Mouse (Mus musculus) cerebellum, postnatal 14 days (tissue): ENCODE data around the gene Tshr.
A peak's percentile ranks its signal among the peaks of the same experiment; 100 is the strongest.
"Not testable (repeated sequence)": the region's sequence is repeated elsewhere in the genome, so short reads cannot be mapped to it uniquely, and the experiment has no call there.

Source experiments
- DNase-seq, 2 experiments: peaks; one replicate each; pipeline ENCODE4 v3.0.0; 2021; ENCODE audit warnings: mixed read lengths in 2 of 2

Tshr gene

GRCm38 (mm10) chr12:91500475-91500874 lies 116.1 kb downstream of the Tshr start:
- DNase-seq = no peak

- DNase-seq = no peak
Measured at GRCm38 (mm10) chr12:91511766-91512165, 127.4 kb downstream of the Tshr start.

GRCm38 (mm10) chr12:91513980-91514379 lies 129.6 kb downstream of the Tshr start:
- DNase-seq = no peak

DNA sequence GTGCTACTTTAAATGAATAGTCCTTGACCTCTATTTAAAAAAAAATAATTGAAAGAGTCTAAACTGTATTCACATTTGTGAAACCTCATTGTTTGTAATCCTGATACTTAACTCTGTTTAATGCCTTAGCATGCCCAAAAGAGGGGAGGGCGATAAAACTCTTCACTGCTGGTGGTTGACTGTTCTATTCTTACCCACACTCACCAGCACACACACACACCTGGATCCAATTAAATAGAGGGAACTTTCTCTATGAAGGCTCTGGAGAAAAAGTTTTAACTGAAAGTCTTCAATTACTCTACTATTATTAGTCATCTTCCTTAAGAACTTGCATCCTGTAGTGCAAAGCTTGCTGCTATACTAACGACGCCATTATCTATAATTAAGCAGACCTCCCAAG lies 133.4 kb downstream of the Tshr start:
- no peak for DNase-seq

GRCm38 (mm10) chr12:91523626-91524025 lies 139.3 kb downstream of the Tshr start:
- no peak for DNase-seq

GRCm38 (mm10) chr12:91534514-91534913 lies 150.2 kb downstream of the Tshr start:
- DNase-seq = no peak

DNA sequence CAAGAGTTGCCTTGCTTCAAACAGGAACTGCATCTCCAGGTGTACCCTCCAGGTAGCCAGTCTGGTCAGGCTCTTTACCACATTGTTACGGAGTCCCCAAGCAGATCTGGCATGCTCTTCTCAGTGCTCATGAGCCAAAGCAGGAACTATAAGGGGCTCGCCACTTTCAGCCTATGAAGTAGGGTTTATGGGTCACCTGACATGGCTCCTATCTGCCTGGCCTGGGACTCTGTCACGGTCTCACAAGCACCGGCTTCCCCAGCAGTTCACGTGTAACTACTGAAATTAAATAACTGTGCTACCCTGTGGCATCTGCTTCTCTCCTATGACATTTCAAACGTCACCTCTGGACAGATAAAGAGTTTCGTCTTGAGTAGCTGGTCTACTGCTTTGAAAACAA lies 155.8 kb downstream of the Tshr start:
- no peak for DNase-seq

GRCm38 (mm10) chr12:91549471-91549870 lies 165.1 kb downstream of the Tshr start:
- DNase-seq = no peak

DNA sequence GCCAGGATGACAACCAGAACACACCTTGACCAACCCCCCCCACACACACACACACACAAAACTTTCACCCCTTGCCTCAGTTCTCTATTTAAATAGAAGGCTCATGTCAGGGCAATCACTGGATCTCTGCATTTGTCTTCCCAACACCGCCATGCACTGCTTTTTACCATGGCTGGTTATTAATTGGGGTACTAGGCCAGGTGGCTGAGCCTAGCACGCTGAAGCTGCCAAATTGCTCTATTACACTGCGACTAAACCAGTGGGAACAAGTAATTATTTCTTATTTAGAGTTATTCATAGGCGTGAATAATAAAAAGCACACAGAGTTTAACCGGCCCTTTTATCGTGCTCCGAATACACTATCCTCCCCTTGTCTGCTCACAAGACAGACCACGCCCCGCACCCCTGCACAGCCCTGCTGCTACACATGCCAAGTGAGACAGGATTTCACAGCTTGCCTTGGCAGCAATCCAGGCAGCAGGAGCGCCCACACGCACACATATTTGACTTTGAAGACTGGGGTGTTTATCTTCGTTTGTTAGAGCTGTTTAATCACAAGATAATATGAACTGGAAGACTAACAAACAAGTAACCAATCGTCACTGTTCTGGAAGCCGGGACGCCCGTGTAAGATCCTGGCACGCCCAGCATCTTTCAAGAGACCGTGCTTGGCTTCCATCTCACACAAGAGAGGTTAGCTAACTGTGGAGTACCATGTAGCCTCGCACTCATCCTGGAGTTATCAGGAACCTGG lies 167.6 kb downstream of the Tshr start:
- DNase-seq = peak; percentile 86 to 87

DNA sequence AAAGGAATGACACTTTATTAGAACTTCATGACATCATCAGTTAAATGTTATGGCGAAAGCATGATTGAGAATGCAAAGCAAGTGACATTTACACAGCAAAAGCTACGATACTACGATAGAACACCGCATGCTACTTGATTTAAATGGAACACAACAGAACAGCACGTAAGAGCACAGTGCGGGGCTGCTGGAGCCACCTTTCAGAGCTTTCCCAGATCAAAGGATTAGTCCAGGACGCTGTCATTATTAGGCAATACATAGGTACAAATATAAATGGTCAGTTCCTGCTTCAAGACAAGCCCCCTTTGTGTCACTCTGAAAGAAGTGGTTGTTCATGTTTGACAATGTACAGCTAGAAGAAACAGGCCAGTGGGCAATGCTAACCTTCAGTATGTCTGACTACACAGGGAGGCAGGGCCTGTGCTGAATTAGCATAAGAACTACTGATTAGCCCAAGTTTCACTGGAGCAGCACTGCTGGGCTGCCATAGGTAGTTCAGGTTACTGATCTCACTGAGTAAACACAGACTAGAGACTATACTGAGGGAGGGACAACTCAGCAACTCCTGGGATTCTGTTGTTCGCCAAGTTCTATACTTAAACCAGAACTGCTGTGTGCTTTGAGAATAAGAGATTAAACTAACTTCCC lies 173.1 kb downstream of the Tshr start:
- DNase-seq = not testable (repeated sequence)

DNA sequence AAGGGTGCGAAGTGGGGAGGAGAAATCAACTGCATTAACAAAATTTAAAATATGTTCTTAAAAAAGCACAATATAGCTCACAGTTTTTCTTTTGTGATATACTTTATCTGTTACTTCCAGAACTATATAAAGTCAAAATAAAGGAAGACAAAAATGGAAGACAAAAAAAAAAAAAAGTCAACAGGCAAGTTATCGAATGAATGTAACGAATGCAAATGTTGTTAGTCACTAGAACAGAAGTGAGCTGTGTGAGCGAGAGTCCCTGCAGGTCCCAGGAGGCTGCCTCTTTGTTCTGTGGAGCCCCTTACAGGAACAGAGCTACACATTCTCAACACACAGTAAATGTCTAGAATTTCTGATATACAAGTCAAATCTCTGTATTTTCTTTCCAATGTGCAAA lies 173.8 kb downstream of the Tshr start:
- not testable (repeated sequence) for DNase-seq

DNA sequence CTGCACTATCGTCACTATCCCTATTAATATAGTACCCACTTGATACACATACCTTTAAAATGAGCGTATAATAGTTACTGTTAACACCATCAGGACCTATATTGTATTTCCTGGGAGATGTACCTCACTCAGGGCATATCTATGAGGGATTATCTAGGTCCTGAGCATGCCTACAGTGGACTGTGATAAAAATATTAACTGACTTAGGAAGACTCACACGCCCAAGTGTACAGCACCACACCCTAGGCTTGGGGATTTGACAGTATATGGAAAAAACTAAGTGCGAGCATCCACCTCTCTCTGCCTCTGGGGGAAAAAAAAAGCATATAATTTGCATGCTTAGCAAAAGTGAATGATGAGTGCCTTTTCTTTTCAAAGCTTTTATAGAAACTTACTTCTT lies 182.8 kb downstream of the Tshr start:
- no peak for DNase-seq

- no peak for DNase-seq
Measured at GRCm38 (mm10) chr12:91569255-91569654, 184.9 kb downstream of the Tshr start.

DNA sequence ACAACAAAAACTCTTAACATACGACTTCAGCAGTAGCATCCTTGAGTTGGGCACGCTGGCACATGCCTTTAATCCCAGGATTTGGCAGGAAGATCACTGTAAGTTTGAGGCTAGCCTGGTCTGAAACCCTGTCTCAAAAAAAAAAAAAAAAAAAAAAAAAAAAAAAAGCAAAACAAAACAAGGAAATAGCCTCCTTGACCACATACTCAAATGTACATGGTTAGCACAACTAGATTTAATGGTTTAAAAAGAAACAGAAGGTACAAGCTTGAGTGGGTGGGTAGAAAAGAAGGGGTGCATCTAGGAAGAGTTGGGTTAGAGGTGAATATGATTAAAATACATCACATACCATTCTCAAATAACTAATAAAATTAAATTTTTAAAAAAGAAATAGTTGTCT lies 187.3 kb downstream of the Tshr start:
- no peak for DNase-seq

GRCm38 (mm10) chr12:91579665-91580064 lies 195.3 kb downstream of the Tshr start:
- no peak for DNase-seq

DNA sequence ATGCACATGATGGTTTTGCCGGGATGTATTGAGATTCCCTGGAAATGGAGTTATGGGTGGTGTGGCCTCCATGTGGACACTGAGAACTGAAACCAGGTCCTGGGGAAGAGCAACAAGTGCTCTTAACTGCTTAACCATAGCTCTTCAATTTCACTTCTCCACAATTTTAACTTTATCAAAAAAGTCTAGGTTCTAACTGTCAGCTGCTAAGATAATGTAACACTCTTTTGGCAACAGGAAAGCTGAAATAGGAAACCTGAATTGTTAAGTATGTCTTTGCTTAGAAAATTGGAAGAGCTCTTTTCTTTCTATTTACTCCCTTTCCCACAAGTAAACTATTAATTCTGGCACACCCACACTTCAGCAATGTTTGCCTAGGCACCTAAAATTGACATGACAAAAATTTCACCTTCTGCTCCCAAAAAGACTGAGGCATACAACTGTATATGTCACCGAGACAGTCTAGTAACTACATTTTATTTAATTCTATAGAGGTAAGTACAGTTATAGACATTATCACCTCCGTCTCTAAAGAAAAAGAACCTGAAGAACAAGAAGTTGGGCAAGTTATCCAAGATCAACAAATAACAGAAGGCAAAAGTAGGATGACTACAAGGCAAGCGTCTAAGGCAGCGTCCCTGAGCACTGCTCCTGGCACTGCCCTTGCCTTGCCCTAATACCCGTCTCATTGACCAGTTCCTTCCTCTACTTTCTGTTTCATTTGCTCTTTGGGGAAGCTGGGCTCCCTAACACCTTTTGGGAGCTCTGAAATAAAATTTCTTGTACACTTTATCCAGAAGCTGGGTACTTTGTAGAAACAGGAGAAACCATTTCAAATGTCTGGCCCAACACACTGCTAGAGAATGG lies 197.1 kb downstream of the Tshr start:
- DNase-seq = no peak

GRCm38 (mm10) chr12:91582362-91583002 lies 198.1 kb downstream of the Tshr start:
- DNase-seq = no peak

GRCm38 (mm10) chr12:91583409-91583808 lies 199.0 kb downstream of the Tshr start:
- no peak for DNase-seq

DNA sequence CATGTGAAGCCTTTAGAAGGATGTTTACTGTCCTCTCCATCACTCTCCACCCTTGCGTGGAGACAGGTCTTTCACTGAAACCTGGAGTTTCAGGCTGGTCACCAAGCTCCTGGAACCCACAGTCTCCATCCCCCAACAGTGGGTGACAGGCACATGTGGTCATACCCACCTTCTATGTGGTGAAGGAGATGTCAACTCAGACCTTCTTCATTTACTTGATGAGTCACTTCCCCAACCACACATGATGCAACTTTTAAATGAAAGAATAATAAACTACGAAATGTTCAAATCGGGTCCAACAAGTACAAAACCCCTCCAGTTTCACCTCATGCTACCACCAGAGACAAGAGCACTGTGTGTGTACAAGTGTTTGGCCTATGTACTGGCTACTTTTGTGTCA lies 200.8 kb downstream of the Tshr start:
- no peak for DNase-seq

DNA sequence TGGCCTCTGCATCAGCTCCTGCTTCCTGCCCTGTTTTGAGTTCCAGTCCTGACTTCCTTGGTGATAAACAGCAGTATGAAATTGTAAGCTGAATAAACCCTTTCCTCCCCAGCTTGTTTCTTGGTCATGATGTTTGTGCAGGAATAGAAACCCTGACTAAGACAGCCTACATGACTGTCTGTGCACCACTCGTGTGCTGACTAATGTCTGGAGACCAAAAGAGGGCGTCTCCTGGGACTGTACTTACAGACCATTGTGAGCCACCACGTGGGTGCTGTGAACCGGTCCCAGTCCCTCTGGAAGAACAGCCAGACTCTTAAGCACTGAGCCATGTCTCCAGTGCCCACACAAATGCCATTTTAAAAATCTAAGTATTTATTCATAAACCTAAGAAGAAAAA lies 201.5 kb downstream of the Tshr start:
- DNase-seq = not testable (repeated sequence)

DNA sequence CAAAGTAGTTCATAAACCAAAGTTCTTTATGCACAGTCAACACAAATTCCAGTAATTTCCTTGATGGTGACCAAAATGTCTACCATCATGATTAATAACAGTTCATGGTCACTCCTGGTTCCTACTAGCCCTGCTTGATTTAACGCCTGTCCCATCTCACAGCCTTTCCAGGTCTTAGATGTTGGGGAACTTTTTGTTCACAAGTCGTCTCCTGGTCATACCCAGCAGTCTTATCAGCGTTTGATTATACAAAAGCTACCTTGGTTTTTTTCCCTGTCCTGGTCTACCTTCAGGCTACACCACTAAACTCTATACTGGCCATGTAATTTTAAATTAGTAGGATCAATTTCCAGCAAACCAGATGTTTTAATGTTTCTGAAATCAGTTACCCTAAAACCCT lies 202.7 kb downstream of the Tshr start:
- DNase-seq = no peak

- DNase-seq = peak in 1 of 2 experiments; percentile 19
Measured at GRCm38 (mm10) chr12:91587491-91588033, 203.2 kb downstream of the Tshr start.

DNA sequence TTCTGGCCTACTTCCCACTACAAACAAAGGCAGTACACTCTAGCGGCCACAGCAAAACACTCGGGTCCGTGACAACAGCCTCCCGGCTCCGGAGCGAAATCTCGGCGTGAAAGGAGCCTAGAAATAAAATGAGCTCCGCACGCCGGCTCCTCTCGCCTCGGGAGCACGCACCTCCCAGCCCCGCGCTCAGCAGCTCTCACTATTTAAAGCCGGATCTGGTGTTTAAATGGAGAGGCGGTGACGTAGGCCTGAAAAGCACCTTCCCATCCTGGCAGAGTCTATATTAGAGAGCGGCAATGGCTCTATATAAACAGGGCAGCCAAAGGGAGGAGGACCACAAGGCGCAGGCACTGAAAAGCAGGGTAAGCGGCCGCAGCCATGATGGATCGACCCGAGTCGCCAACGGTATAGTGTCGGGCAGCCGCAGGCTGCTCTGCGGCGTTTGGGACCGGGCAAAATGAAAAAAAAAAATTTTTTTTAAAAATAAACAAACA lies 203.9 kb downstream of the Tshr start:
- peak; percentile 95 to 96 for DNase-seq
